9 mouse cellular contexts compared by ENCODE assay signal in the genomic region with DNA sequence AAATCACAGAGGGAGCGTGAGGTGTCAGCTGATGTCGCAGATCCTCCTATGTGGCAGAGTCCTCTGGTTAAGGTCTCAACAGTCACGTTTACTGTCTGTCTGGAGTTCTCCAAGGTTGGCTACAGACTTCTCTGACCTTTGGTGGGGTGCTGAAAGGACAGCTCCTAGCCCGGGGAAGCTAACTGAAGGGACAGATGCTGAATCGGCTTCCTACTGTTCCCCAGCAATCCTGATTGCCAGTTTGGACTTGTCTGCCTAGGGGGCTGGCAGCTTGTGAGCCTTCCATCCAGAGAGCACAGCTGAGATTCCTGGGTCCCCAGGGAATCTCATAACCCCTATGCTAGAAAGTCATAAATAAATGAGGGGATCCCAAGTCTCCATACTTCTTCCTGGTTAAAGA. TPM values are rescaled to one million over a fixed set of nuclear protein-coding genes. Genes with fewer than 3 reads are reported as not detected.
DNase-seq lines count a peak whose midpoint lies in the region; ATAC-seq lines count a peak whose summit lies in the region.
"Had no signal": no experiment of that assay in that cellular context is flagged by ENCODE, and none has a peak within 500 bp of the region (broad histone marks: within the 10 kb centered on the region; RNA-seq: fewer than 3 reads in every experiment).

No protein-coding gene starts in this region.

- peaks cover 20% of the 10 kb centered on the region; the same call in 1 of the 2 replicates for H3K4me1 ChIP-seq in forebrain, embryonic 11.5 days (replicated peaks; ENCODE audit: control insufficient read depth, insufficient read depth, low read length)
- H3K4me1 ChIP-seq in forebrain, embryonic 14.5 days (ENCODE audit: control insufficient read depth, insufficient read depth, low read length) = peaks cover 23% of the 10 kb centered on the region
- H3K4me1 ChIP-seq in hindbrain, embryonic 12.5 days = peaks cover 39% of the 10 kb centered on the region

- H3K4me2 ChIP-seq in forebrain, embryonic 11.5 days (ENCODE audit: low read depth, low read length, severe bottlenecking) = no peak overlapping the region
- H3K4me2 ChIP-seq in forebrain, embryonic 14.5 days (ENCODE audit: low read length) = no peak overlapping the region
- 0 out of 2 replicates have a peak overlapping the region, but pooled peaks have one; percentile 5 for H3K4me2 ChIP-seq in hindbrain, embryonic 12.5 days (replicated peaks)
- H3K4me2 ChIP-seq: limb, embryonic 12.5 days had no signal

- DNase-seq in forebrain, embryonic 11.5 days (ENCODE audit: low spot score) = peak; percentile 76
- DNase-seq in forebrain, embryonic 14.5 days (ENCODE audit: low spot score) = no peak
- DNase-seq in ovary, postnatal 14 days (ENCODE audit: low spot score) = peak; percentile 15
- DNase-seq in ovary, adult 18-20 months (ENCODE audit: low spot score) = no peak
- peak; percentile 36 for DNase-seq in yolk sac, embryonic 10.5 days (ENCODE audit: low spot score)
- no peak for DNase-seq in layer of hippocampus, postnatal 10 days (ENCODE audit: low spot score in 2 of 2)

- no peaks in the 10 kb centered on the region for H3K9me3 ChIP-seq in forebrain, embryonic 11.5 days (ENCODE audit: control insufficient read depth, low read length)
- H3K9me3 ChIP-seq in forebrain, embryonic 14.5 days (replicated peaks; ENCODE audit: control insufficient read depth, low read length) = no peaks in the 10 kb centered on the region
- H3K9me3 ChIP-seq in hindbrain, embryonic 12.5 days (replicated peaks) = no peaks in the 10 kb centered on the region
- H3K9me3 ChIP-seq: limb, embryonic 12.5 days had no signal

- H3K9ac ChIP-seq in forebrain, embryonic 11.5 days (ENCODE audit: low read length) = no peak overlapping the region
- no peak overlapping the region for H3K9ac ChIP-seq in forebrain, embryonic 14.5 days (ENCODE audit: low read length)
- no peak overlapping the region for H3K9ac ChIP-seq in hindbrain, embryonic 12.5 days
- H3K9ac ChIP-seq: limb, embryonic 12.5 days had no signal

- no peak overlapping the region for H3K27ac ChIP-seq in forebrain, embryonic 11.5 days (ENCODE audit: low read depth, low read length)
- no peak overlapping the region for H3K27ac ChIP-seq in forebrain, embryonic 14.5 days (ENCODE audit: low read depth, low read length)
- H3K27ac ChIP-seq in hindbrain, embryonic 12.5 days = 0 out of 2 replicates have a peak overlapping the region, but pooled peaks have one; percentile 98
- H3K27ac ChIP-seq: limb, embryonic 12.5 days had no signal

- no peak for ATAC-seq in forebrain, embryonic 11.5 days (replicated peaks; ENCODE audit: low FRiP score)
- ATAC-seq in forebrain, embryonic 14.5 days = no peak
- ATAC-seq in hindbrain, embryonic 12.5 days (ENCODE audit: low FRiP score) = no peak
- no peak for ATAC-seq in erythroblast, adult 5-6 weeks (replicated peaks; ENCODE audit: low FRiP score, poor library complexity, severe bottlenecking)

- H3K36me3 ChIP-seq in forebrain, embryonic 11.5 days (ENCODE audit: control insufficient read depth, insufficient read depth, low read length) = no peaks in the 10 kb centered on the region
- H3K36me3 ChIP-seq in forebrain, embryonic 14.5 days (ENCODE audit: control insufficient read depth, insufficient read depth, low read length) = no peaks in the 10 kb centered on the region
- no peaks in the 10 kb centered on the region for H3K36me3 ChIP-seq in hindbrain, embryonic 12.5 days
- H3K36me3 ChIP-seq: limb, embryonic 12.5 days had no signal

- peaks cover 54% of the 10 kb centered on the region for H3K27me3 ChIP-seq in forebrain, embryonic 11.5 days (ENCODE audit: control insufficient read depth, insufficient read depth, low read length)
- H3K27me3 ChIP-seq in forebrain, embryonic 14.5 days (replicated peaks; ENCODE audit: control insufficient read depth, insufficient read depth, low read length) = peaks cover 35% of the 10 kb centered on the region
- H3K27me3 ChIP-seq in hindbrain, embryonic 12.5 days = peaks cover 58% of the 10 kb centered on the region

- WGBS in forebrain, embryonic 11.5 days = 4% methylated on average over 5 of the region's 5 CpGs
- 8% methylated on average over 5 of the region's 5 CpGs for WGBS in forebrain, embryonic 14.5 days
- WGBS in hindbrain, embryonic 12.5 days = 7% methylated on average over 5 of the region's 5 CpGs

- no peak overlapping the region for H3K4me3 ChIP-seq in forebrain, embryonic 11.5 days (ENCODE audit: low read depth, low read length)
- H3K4me3 ChIP-seq in forebrain, embryonic 14.5 days (ENCODE audit: low read depth, low read length) = no peak overlapping the region
- H3K4me3 ChIP-seq in hindbrain, embryonic 12.5 days = no peak overlapping the region

RNA-seq across cellular contexts. Expression of gene Crmp1, which starts 1.2 kb away (rescaled TPM):
- polyA plus RNA-seq in forebrain, embryonic 11.5 days (2014; fragmentation: Nextera tagmentation; extraction: Ambion mirVana) = 241 and 272 TPM in 2 replicates
- polyA plus RNA-seq in forebrain, embryonic 14.5 days (2014; fragmentation: Nextera tagmentation; extraction: Ambion mirVana) = 654 and 880 TPM in 2 replicates
- 497 and 557 TPM in 2 replicates for polyA plus RNA-seq in hindbrain, embryonic 12.5 days (2016; fragmentation: Nextera tagmentation; extraction: Ambion mirVana)
- total RNA-seq in erythroblast, adult 5-6 weeks (2015; ENCODE audit: low replicate concordance) = not detected in 2 replicates
- not detected in 2 replicates for total RNA-seq in erythroblast, adult 5-6 weeks (2017; ENCODE audit: low replicate concordance)
- 100 to 1,000 TPM; 793 to 842 TPM for total RNA-seq in layer of hippocampus, postnatal 10 days (2021)

Comparison
In these comparisons a context has a peak if more than half of its experiments do, and no peak if none do; other contexts are left out.
1. DNase-seq: peak in forebrain, embryonic 11.5 days (single experiment), ovary, postnatal 14 days (single experiment) and yolk sac, embryonic 10.5 days (single experiment); none in forebrain, embryonic 14.5 days (single experiment), ovary, adult 18-20 months (single experiment) and layer of hippocampus, postnatal 10 days (0 of 2).